Mouse (Mus musculus): Measurements from ENCODE around the gene Smc6.

Gene Smc6

GRCm38 (mm10) chr12:11265382-11266281, at the start of gene Smc6, which contains the start of gene Gen1:
TSS of gene Smc6 (plus strand) at chr12:11265886.
TSS of gene Gen1 (minus strand) at chr12:11265801.
- peak; percentile 94 for DNase-seq (ENCODE audit: low spot score)

GRCm38 (mm10) chr12:11216454-11216853, 49.2 kb upstream of the Smc6 start:
- DNase-seq (ENCODE audit: low spot score) = no peak

DNA sequence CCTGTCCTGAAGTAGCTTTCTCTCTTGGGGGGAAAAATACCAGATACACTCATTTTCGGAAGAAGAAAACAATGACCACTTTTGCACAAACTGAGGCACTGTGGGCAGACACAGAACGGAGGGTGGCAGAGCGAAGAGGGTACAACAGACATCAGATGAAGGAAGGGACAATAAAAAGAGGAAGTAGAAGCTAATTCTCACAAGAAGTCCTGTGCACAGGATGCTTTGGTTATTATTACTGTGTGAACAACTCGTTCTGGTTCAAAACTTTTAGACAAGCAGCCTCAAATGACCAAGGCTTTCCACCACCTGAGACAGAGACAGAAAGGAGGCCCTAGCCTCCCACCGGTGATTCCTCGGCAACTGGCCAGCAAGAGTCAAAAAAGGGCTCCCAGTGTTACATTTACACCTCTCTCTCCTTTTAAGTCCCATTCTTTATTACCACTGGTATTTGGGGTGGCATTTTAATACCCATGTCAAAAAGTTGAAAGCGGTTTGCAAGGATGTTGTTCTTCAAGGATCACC, 47.9 kb upstream of the Smc6 start:
- no peak for DNase-seq (ENCODE audit: low spot score)

DNA sequence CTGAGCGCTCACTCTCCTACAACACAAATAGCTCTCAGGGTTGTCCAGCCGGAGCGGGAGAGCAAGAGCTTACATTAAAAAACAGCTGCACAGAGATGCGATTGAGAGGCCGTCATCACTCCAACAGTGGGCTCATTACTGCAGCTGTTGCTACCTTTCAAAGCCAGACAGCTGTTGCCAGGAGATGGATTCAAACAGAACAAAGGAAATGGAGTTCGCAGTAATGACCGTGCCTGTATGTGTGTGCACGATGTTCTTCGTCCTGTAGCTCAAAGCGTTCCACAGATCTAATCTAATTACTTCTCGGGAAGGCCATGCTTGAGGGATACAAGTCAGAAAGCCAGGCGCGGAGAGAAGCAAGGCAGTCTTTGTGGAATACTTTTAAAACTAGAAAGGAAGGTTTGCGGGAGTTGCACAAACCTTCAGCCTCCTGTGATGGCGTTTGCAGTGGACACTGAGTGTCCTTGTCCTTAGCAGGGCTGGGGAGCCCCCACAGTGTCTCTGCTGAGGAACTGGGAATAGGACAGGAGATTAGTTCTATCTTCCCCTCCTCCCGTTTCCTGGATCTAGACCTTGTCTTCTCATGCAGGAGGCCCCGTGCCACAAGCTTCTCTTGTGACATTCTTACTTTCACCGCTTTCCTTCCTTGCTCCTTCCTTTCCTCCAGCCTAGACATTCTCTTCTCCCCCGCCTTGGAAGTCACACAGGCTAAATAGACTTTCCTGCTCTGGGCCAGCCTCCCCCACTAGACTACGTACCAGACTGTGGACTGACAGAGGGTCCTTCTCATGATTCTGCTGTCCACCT, 44.0 kb upstream of the Smc6 start:
- DNase-seq (ENCODE audit: low spot score) = peak; percentile 7

GRCm38 (mm10) chr12:11222566-11222965, 43.1 kb upstream of the Smc6 start:
- no peak for DNase-seq (ENCODE audit: low spot score)

- no peak for DNase-seq (ENCODE audit: low spot score)
These were observed 42.6 kb upstream of the Smc6 start for GRCm38 (mm10) chr12:11223090-11223489.

- DNase-seq (ENCODE audit: low spot score) = no peak
These were observed 41.0 kb upstream of the Smc6 start for GRCm38 (mm10) chr12:11224722-11225121.

- no peak for DNase-seq (ENCODE audit: low spot score)
These were observed 39.6 kb upstream of the Smc6 start for GRCm38 (mm10) chr12:11226123-11226522.

- no peak for DNase-seq (ENCODE audit: low spot score)
These were observed 39.0 kb upstream of the Smc6 start for GRCm38 (mm10) chr12:11226529-11227268.

GRCm38 (mm10) chr12:11230267-11230666, 35.4 kb upstream of the Smc6 start:
- no peak for DNase-seq (ENCODE audit: low spot score)

GRCm38 (mm10) chr12:11235996-11236395, 29.7 kb upstream of the Smc6 start:
- no peak for DNase-seq (ENCODE audit: low spot score)

DNA sequence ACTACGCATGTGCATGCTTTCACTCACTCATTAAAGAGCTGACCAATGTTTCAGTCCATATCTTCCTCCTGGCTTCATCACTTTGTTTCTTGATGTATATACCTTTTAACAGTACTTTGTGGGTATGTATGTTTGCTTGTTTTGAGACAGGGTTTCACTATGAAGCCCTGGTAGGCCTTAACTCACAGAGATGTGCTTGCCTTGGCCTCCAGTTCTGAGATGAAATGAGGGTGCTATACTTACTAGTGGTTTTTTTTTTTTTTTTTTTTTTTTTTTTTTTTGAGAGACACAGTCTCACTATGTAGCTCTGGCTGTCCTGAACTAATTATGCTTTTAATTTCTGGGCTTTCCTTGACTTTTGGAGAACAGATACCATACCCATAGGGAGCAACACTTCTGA, 18.2 kb upstream of the Smc6 start:
- DNase-seq (ENCODE audit: low spot score) = no peak

- no peak for DNase-seq (ENCODE audit: low spot score)
These were observed 15.4 kb upstream of the Smc6 start for GRCm38 (mm10) chr12:11250322-11250721.

DNA sequence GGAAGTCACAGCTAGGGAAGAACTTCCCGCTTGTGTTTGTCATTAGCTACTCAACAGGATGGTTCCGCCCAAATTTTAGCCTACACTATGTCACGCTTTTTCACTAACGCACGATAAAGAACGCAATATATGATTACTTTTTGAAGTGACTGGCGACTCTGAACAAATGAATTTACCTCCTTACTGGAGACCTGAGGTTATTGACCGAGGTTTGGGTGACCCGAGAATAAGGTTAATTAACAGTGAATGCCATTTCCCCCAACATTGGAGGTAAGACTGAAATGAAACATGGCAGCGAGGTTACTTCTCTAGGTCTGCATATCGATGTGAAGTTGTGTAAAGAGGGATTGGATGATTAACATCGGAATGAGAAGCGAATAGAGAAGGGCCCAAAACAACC, 791 bp upstream of the Smc6 start:
- DNase-seq (ENCODE audit: low spot score) = no peak

- DNase-seq (ENCODE audit: low spot score) = peak; percentile 53
These were observed 748 bp downstream of the Smc6 start for GRCm38 (mm10) chr12:11266282-11266985.

GRCm38 (mm10) chr12:11267030-11267429, 1.3 kb downstream of the Smc6 start:
- DNase-seq (ENCODE audit: low spot score) = no peak

- DNase-seq (ENCODE audit: low spot score) = no peak
These were observed 6.9 kb downstream of the Smc6 start for GRCm38 (mm10) chr12:11272568-11272967.

- DNase-seq (ENCODE audit: low spot score) = no peak
These were observed 7.5 kb downstream of the Smc6 start for GRCm38 (mm10) chr12:11273185-11273584.

DNA sequence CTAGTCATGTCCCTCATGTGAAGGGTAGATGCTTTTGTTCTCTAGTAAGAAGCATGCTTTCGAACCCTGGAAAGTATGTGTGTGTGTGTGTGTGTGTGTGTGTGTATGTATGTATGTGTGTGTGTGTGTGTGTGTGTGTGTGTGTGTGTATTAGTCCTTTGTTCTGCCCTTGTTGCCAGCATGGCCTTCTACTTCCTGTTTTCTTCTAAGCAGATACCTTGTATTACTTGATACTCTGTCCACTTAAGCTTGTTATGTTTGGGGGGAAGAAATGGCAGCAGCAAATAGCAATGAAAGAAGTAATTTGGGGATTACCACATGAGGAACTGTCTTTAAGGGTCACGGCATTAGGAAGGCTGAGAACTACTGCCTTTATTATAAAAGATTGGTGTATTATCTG, 10.9 kb downstream of the Smc6 start:
- no peak for DNase-seq (ENCODE audit: low spot score)

DNA sequence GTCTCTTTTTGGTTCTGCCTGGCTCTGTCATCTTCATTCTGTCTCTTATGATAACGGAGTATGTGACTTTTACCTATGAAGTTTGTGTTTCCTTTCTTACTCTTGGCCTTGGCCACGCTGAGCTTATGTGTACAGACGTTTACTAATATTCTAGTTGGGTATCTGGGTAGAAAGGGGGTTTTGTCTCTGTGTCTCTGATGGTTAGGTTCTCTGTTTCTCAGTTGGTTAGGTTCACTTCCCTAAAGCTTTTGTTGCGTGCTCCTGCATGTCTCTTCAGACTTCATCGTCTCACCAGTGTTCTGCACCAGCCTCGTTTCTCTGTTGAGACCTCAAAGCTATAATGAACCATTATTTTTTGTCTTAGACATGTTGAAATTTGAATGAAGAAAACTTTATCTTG, 11.5 kb downstream of the Smc6 start:
- DNase-seq (ENCODE audit: low spot score) = no peak

DNA sequence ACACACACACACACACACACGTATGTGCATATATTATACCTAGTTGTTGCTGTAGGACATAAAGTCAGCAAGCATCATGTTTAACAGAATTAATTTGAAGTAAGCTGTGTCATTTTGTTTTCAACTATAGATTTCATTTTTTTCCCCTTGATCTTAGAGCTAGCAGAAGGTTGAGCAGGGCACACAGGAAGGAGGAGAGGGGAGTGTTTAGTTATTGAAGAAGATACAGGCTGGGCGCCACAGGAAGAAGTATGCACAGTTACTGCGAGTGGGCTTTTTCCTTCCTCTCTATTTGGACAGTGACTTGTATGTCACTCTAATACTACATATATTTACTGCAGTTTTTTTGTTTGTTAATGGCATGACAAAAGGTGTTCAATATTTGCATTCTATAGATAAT, 14.2 kb downstream of the Smc6 start:
- no peak for DNase-seq (ENCODE audit: low spot score)
